Mouse (Mus musculus): ENCODE data around the gene Ablim1.

GRCm38 (mm10) chr19:57316597-57316996 is 1.9 kb upstream of the Ablim1 start:
- TF ChIP-seq CTCF (IDR thresholded peaks at IDR 0.05; ENCODE audit: borderline replicate concordance, insufficient read depth, low read depth, low read length), result no peak
- TF ChIP-seq POLR2A (IDR thresholded peaks at IDR 0.05; ENCODE audit: borderline replicate concordance, insufficient read depth, low read length), result no peak

Data from cerebellum, adult 2 months (tissue).